Mouse (Mus musculus) duodenum, adult 2 months (tissue): ENCODE measurements around the gene Pde4b. TPM values are rescaled to one million over a fixed set of nuclear protein-coding genes. Genes with fewer than 3 reads are reported as not detected.

Source experiments
- polyA plus RNA-seq: library from polyadenylated mRNA; depleted of rRNA; stranded (reverse); fragments of >200 nt; gene quantifications from 2 replicates; pipeline ENCODE4 v1.2.3, GENCODE M21; 2012; ENCODE audit warnings: low replicate concordance; rRNA removed

The Pde4b gene
- 1.1 and 1.2 TPM in 2 replicates for polyA plus RNA-seq

GRCm38 (mm10) chr4:102087091-102087565, at the start of gene Pde4b:
Pde4b (plus strand) TSS chr4:102087543.

Other genes starting within 250 kb of the Pde4b start
- not detected in 2 replicates for gene B020004J07Rik, start 243.5 kb upstream of the Pde4b start, polyA plus RNA-seq
- not detected in 2 replicates for gene C130073F10Rik, start 193.8 kb upstream of the Pde4b start, polyA plus RNA-seq
- not detected in 2 replicates for gene Gm12800, start 178.4 kb upstream of the Pde4b start, polyA plus RNA-seq
- gene Gm12794, start 147.1 kb upstream of the Pde4b start, polyA plus RNA-seq, result not detected in 2 replicates
- gene Gm12790, start 106.5 kb upstream of the Pde4b start, polyA plus RNA-seq, result not detected in 2 replicates
- not detected in 2 replicates for gene Gm12789, start 100.9 kb upstream of the Pde4b start, polyA plus RNA-seq